Mouse (Mus musculus): ENCODE results near the gene St13. TPM values are rescaled to one million over a fixed set of nuclear protein-coding genes. Genes with fewer than 3 reads are reported as not detected.

St13 gene
- polyA plus RNA-seq, 1 experiment from 2014 or later, result 471 TPM

GRCm38 (mm10) chr15:81408199-81408598 is 8.3 kb upstream of the St13 start, which contains the start of gene Dnajb7:
Gene Dnajb7 (minus strand): TSS chr15:81408299.
- POLR2A ChIA-PET, result no interaction called here
- no peak for DNase-seq (ENCODE audit: low read depth, low spot score)
- no peaks in the 10 kb centered on the region for H3K27me3 ChIP-seq
- no peak for TF ChIP-seq CTCF (IDR thresholded peaks at IDR 0.05)
- no peak for ATAC-seq
- CTCF ChIA-PET, result no interaction called here
- in situ Hi-C loops (cut with MboI; ENCODE audit: low pct_unique_long_range_greater_than_20kb), result no loop called here

DNA sequence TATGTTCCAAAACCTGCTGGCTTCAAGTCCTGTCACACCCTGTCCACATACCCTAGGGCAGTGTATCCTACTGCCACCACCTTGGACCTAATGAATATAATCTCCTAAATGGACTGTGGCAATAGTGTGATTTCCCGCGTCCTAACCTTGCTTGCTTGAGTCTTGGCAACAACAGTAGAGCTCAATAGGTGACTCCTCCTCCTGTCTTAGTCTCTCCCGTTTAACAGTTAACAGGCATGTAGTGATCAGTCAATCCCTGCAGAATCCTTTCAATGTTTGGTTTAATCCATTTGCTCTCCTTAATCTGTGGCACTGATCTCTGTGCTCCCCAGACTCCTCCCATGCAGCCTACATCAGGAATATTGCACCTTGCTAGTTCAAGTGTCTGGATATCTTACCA is 5.1 kb upstream of the St13 start:
- TF ChIP-seq CTCF (IDR thresholded peaks at IDR 0.05), result no peak
- no peak for DNase-seq (ENCODE audit: low read depth, low spot score)
- in situ Hi-C loops (cut with MboI; ENCODE audit: low pct_unique_long_range_greater_than_20kb), result no loop called here
- ChIA-PET POLR2A (no interaction called here), CTCF (interaction anchor here (1.1 kb wide), 1 partner anchor 9 kb away, joined by 3 read pairs; no protein-coding TSS in a partner anchor)
- no peaks in the 10 kb centered on the region for H3K27me3 ChIP-seq
- ATAC-seq, result no peak

DNA sequence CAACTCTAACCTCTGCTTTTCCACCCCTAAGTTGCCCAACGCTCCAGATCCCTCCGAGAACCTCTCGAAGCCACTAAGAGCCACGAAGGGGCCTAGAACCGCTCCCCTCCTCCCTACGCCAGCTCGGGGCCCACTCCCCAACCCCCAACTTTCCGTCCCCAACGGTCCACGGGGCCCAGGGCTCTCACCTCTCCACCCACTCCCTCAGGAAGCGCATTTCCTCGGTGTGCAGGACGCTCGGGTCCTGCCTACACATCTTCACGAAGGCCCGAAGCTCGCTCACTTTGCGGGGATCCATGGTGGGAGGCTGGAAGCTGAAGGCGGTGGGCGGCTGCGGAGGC is 610 bp downstream of the St13 start:
- DNase-seq (ENCODE audit: low read depth, low spot score), result no peak
- CTCF ChIA-PET, result interaction anchor here (1.5 to 1.8 kb wide), 3 partner anchors 12 to 44 kb away, joined by 3 to 4 read pairs (median 4); no protein-coding TSS in a partner anchor
- in situ Hi-C loops (cut with MboI; ENCODE audit: low pct_unique_long_range_greater_than_20kb), result no loop called here
- peak; percentile 4 for ATAC-seq
- no peaks in the 10 kb centered on the region for H3K27me3 ChIP-seq
- TF ChIP-seq CTCF (IDR thresholded peaks at IDR 0.05), result no peak
- POLR2A ChIA-PET, result no interaction called here

DNA sequence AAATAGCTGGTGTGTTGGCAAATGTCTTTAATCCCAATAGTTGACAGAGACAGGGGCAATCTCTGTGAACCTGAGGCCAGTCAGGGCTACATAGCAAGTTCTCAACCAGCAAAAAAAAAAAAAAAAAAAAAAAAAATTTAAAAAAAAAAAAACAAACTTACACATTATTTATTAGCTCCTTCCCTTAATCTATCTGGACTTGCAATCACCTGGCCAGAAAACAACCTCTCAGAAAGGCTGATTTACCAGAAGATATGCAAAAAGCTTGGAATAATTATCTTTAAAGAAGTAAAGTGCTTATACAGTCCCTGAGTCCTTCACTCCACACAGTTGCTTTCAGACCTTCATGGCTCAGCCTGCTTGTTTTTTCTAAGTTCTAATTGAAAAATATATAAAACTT is 1.7 kb downstream of the St13 start:
- no peaks in the 10 kb centered on the region for H3K27me3 ChIP-seq
- DNase-seq (ENCODE audit: low read depth, low spot score) (no peak), ATAC-seq (no peak)
- in situ Hi-C loops (cut with MboI; ENCODE audit: low pct_unique_long_range_greater_than_20kb), result no loop called here
- no peak for TF ChIP-seq CTCF (IDR thresholded peaks at IDR 0.05)
- CTCF ChIA-PET, result interaction anchor here (1.1 to 1.8 kb wide), 4 partner anchors 11 to 47 kb away, joined by 3 to 4 read pairs (median 4); no protein-coding TSS in a partner anchor
- POLR2A ChIA-PET, result interaction anchor here (0.7 kb wide), 1 partner anchor 271 kb away, joined by 3 read pairs; no protein-coding TSS in a partner anchor

GRCm38 (mm10) chr15:81394211-81394915 is 5.5 kb downstream of the St13 start:
- TF ChIP-seq CTCF (IDR thresholded peaks at IDR 0.05), result no peak
- H3K27me3 ChIP-seq, result no peaks in the 10 kb centered on the region
- CTCF ChIA-PET, result no interaction called here
- no peak for DNase-seq (ENCODE audit: low read depth, low spot score)
- in situ Hi-C loops (cut with MboI; ENCODE audit: low pct_unique_long_range_greater_than_20kb), result no loop called here
- ATAC-seq, result no peak
- POLR2A ChIA-PET, result no interaction called here

DNA sequence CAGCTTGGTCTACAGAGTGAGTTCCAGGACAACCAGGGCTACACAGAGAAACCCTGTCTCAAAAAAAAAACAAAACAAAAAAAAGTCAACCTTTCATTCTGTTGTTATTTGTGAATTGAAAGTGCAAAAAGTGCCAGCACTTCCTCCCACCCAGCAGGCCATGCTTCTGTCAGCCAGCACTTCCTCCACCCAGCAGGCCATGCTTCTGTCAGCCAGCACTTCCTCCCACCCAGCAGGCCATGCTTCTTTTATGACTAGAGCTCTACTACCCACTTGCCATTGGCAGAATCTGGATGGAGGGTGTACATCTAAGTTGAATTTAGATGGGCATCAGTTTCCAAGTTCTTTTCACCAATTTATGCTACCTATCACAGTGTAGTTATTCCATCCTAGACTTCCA is 6.9 kb downstream of the St13 start:
- TF ChIP-seq CTCF (IDR thresholded peaks at IDR 0.05), result no peak
- ChIA-PET POLR2A (interaction anchor here (0.7 kb wide), 1 partner anchor 35 kb away, joined by 3 read pairs; no protein-coding TSS in a partner anchor), CTCF (interaction anchor here (1.7 kb wide), 1 partner anchor 28 kb away, joined by 3 read pairs; no protein-coding TSS in a partner anchor)
- no peaks in the 10 kb centered on the region for H3K27me3 ChIP-seq
- in situ Hi-C loops (cut with MboI; ENCODE audit: low pct_unique_long_range_greater_than_20kb), result no loop called here
- DNase-seq (ENCODE audit: low read depth, low spot score), result no peak
- ATAC-seq, result no peak

GRCm38 (mm10) chr15:81386327-81386726 is 13.6 kb downstream of the St13 start:
- in situ Hi-C loops (cut with MboI; ENCODE audit: low pct_unique_long_range_greater_than_20kb), result no loop called here
- CTCF ChIA-PET, result interaction anchor here (0.7 to 0.9 kb wide), 2 partner anchors 11 to 31 kb away, joined by 3 read pairs; no protein-coding TSS in a partner anchor
- POLR2A ChIA-PET, result no interaction called here
- ATAC-seq, result no peak
- peak; percentile 59 for TF ChIP-seq CTCF (IDR thresholded peaks at IDR 0.05)
- DNase-seq (ENCODE audit: low read depth, low spot score), result no peak
- H3K27me3 ChIP-seq, result no peaks in the 10 kb centered on the region

- ChIA-PET CTCF (no interaction called here), POLR2A (interaction anchor here (0.6 kb wide), 1 partner anchor 1572 kb away, joined by 3 read pairs; no protein-coding TSS in a partner anchor)
- no peak for TF ChIP-seq CTCF (IDR thresholded peaks at IDR 0.05)
- no peak for DNase-seq (ENCODE audit: low read depth, low spot score)
- no peak for ATAC-seq
- H3K27me3 ChIP-seq, result no peaks in the 10 kb centered on the region
- in situ Hi-C loops (cut with MboI; ENCODE audit: low pct_unique_long_range_greater_than_20kb), result no loop called here
These were observed 21.0 kb downstream of the St13 start for GRCm38 (mm10) chr15:81378845-81379244.

- ChIA-PET CTCF (no interaction called here), POLR2A (no interaction called here)
- in situ Hi-C loops (cut with MboI; ENCODE audit: low pct_unique_long_range_greater_than_20kb), result no loop called here
- ATAC-seq (no peak), DNase-seq (ENCODE audit: low read depth, low spot score) (no peak)
- TF ChIP-seq CTCF (IDR thresholded peaks at IDR 0.05), result no peak
- H3K27me3 ChIP-seq, result no peaks in the 10 kb centered on the region
These were observed 25.3 kb downstream of the St13 start for GRCm38 (mm10) chr15:81374621-81375020.

- CTCF ChIA-PET, result no interaction called here
- POLR2A ChIA-PET, result interaction anchor here (0.6 kb wide), 1 partner anchor 160 kb away, joined by 3 read pairs; no protein-coding TSS in a partner anchor
- TF ChIP-seq CTCF (IDR thresholded peaks at IDR 0.05), result no peak
- in situ Hi-C loops (cut with MboI; ENCODE audit: low pct_unique_long_range_greater_than_20kb), result no loop called here
- DNase-seq (ENCODE audit: low read depth, low spot score) (no peak), ATAC-seq (no peak)
- no peaks in the 10 kb centered on the region for H3K27me3 ChIP-seq
These were observed 29.5 kb downstream of the St13 start for GRCm38 (mm10) chr15:81370356-81370755.

DNA sequence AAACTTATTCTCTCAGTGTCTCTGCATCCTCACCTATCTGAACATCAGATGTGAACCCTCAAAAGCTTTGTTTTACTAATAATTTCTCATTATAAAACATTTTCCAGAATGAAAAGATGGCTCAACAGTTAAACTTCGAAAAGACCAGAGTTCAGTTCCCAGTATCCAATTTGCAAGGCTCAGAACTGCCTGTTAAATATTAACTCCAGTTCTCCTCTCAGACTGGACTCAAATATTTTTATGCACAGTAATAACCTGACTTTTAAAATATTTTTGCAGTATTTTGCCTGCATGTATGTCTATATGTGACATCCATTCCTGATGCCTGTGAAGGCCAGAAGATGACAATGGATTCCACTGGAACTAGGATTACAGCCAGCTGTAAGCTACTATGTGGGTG is 31.3 kb downstream of the St13 start:
- in situ Hi-C loops (cut with MboI; ENCODE audit: low pct_unique_long_range_greater_than_20kb), result no loop called here
- TF ChIP-seq CTCF (IDR thresholded peaks at IDR 0.05), result no peak
- ChIA-PET CTCF (no interaction called here), POLR2A (no interaction called here)
- ATAC-seq (no peak), DNase-seq (ENCODE audit: low read depth, low spot score) (no peak)
- no peaks in the 10 kb centered on the region for H3K27me3 ChIP-seq

Measured in Patski (cell line).